Mouse (Mus musculus) kidney, adult 2 months (tissue): ENCODE measurements around the gene Galnt7.

Experiments
- CTCF ChIP-seq: fragments of 200-500 bp; conservative IDR thresholded peaks from 2 replicates; pipeline ENCODE4 v1.5.1; 2011; ENCODE audit warnings: low read depth, mild to moderate bottlenecking, control low read depth, low read length, moderate library complexity, mixed read lengths; ENCODE audit not compliant: insufficient read depth, insufficient read length
- POLR2A ChIP-seq: fragments of 200-500 bp; IDR thresholded peaks from one replicate; pipeline ENCODE4 v1.6.1; 2011; ENCODE audit warnings: low read depth, low read length, control low read depth

- TF ChIP-seq POLR2A: no peak
- TF ChIP-seq CTCF: no peak
Measured at GRCm38 (mm10) chr8:57547581-57547980, 105.3 kb downstream of the Galnt7 start.
